In the genomic region with DNA sequence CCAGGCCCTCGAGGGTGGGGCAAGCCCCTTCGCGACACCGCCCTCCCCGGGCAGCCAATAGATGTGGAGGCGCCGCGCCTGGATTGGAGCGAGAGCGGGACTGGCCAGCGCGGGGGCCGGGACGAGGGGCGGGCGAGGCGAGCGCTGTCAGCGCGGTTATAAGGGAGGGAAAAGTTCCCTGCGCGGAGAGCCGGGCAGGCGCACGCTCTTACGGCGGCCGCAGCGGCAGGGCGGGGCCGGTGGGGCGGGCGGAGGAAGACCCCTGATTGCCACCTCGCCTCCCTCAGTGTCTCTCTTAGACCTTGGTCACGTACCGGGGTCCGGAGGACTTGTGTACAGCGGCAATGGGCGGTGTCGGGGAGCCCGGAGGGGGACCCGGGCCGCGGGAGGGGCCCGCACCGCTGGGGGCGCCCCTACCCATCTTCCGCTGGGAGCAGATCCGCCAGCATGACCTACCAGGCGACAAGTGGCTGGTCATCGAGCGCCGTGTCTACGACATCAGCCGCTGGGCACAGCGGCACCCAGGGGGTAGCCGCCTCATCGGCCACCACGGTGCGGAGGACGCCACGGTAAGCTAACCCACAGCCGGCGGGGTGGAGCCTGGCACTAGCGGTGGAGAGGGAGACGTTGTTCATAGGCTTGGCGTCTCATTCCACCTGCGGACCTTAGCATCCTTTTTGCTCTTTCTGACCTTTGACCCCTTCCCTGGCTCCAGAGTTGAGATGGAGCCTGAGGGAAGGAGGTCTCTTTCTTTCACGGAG, we compare ENCODE assay signal across 8 mouse cellular contexts. TPM values are rescaled to one million over a fixed set of nuclear protein-coding genes. Genes with fewer than 3 reads are reported as not detected.
DNase-seq lines count a peak whose midpoint lies in the region; ATAC-seq and TF ChIP-seq lines count a peak whose summit lies in the region.

A gene (plus strand): TSS at position 182 of the 761 bp plus-strand sequence.

- H3K4me1 ChIP-seq in embryonic facial prominence, embryonic 12.5 days = peaks cover 17% of the 10 kb centered on the region
- H3K4me1 ChIP-seq in limb, embryonic 12.5 days (replicated peaks) = peaks cover 25% of the 10 kb centered on the region
- H3K4me1 ChIP-seq in midbrain, embryonic 12.5 days = peaks cover 14% of the 10 kb centered on the region
- H3K4me1 ChIP-seq in small intestine, adult 2 months (ENCODE audit: control insufficient read depth, insufficient read depth, insufficient read length, low read length) = peaks cover 21% of the 10 kb centered on the region

- peak; percentile 89 for ATAC-seq in embryonic facial prominence, embryonic 12.5 days (ENCODE audit: insufficient number of reproducible peaks, insufficient read depth, low FRiP score, low TSS enrichment)
- peak; percentile 73 for ATAC-seq in limb, embryonic 12.5 days (ENCODE audit: insufficient number of reproducible peaks, insufficient read depth, low FRiP score, low TSS enrichment, low read depth)
- ATAC-seq in midbrain, embryonic 12.5 days (ENCODE audit: low FRiP score, low read depth) = peak; percentile 89
- no peak for ATAC-seq in inflammation-experienced regulatory T-cells, adult 6 months

- H3K27ac ChIP-seq in embryonic facial prominence, embryonic 12.5 days = no peak within 1 kb of the TSS
- peak within 1 kb of the TSS; percentile 31 for H3K27ac ChIP-seq in limb, embryonic 12.5 days
- 0 out of 2 replicates have a peak within 1 kb of the TSS, but pooled peaks have one; percentile 30 for H3K27ac ChIP-seq in midbrain, embryonic 12.5 days (replicated peaks)
- no peak within 1 kb of the TSS for H3K27ac ChIP-seq in small intestine, adult 2 months (ENCODE audit: insufficient read depth, low read depth, low read length)

- H3K4me2 ChIP-seq in embryonic facial prominence, embryonic 12.5 days (replicated peaks) = peak within 1 kb of the TSS; percentile 89
- H3K4me2 ChIP-seq in limb, embryonic 12.5 days = peak within 1 kb of the TSS; percentile 98
- H3K4me2 ChIP-seq in midbrain, embryonic 12.5 days (replicated peaks) = peak within 1 kb of the TSS; percentile 99

- under 1% methylated on average over 63 of the region's 69 CpGs for WGBS in embryonic facial prominence, embryonic 12.5 days
- WGBS in limb, embryonic 12.5 days = 1% methylated on average over 68 of the region's 69 CpGs
- under 1% methylated on average over 67 of the region's 69 CpGs for WGBS in midbrain, embryonic 12.5 days
- WGBS in small intestine, adult 2 months = 1% methylated on average over 64 of the region's 69 CpGs

- peak; percentile 23; the same call in 1 of the 2 replicates for TF ChIP-seq POLR2A in small intestine, adult 2 months (IDR thresholded peaks at IDR 0.05; ENCODE audit: low read depth, low read length)

- H3K4me3 ChIP-seq in embryonic facial prominence, embryonic 12.5 days = peak within 1 kb of the TSS; percentile 60
- H3K4me3 ChIP-seq in limb, embryonic 12.5 days (replicated peaks) = peak within 1 kb of the TSS; percentile 67
- H3K4me3 ChIP-seq in midbrain, embryonic 12.5 days = peak within 1 kb of the TSS; percentile 60
- H3K4me3 ChIP-seq in small intestine, adult 2 months (ENCODE audit: low read depth, low read length) = peak within 1 kb of the TSS; percentile 61

- peak; percentile 90 for DNase-seq in adrenal gland, postnatal 36 days
- DNase-seq in heart, adult 11 months = peak; percentile 99
- peak; percentile 87 for DNase-seq in kidney, adult 11 months

- TF ChIP-seq CTCF in small intestine, adult 2 months (IDR thresholded peaks at IDR 0.05; ENCODE audit: extremely low read depth, insufficient read length, insufficient replicate concordance, low read depth, low read length) = no peak

- no peaks in the 10 kb centered on the region for H3K9me3 ChIP-seq in embryonic facial prominence, embryonic 12.5 days
- H3K9me3 ChIP-seq in limb, embryonic 12.5 days = no peaks in the 10 kb centered on the region
- H3K9me3 ChIP-seq in midbrain, embryonic 12.5 days = no peaks in the 10 kb centered on the region

- H3K36me3 ChIP-seq in embryonic facial prominence, embryonic 12.5 days = no peaks in the 10 kb centered on the region
- H3K36me3 ChIP-seq in limb, embryonic 12.5 days = no peaks in the 10 kb centered on the region
- no peaks in the 10 kb centered on the region for H3K36me3 ChIP-seq in midbrain, embryonic 12.5 days
- H3K36me3 ChIP-seq in small intestine, adult 2 months (ENCODE audit: control insufficient read depth, insufficient read depth, low read length) = no peaks in the 10 kb centered on the region

- H3K27me3 ChIP-seq in embryonic facial prominence, embryonic 12.5 days = no peaks in the 10 kb centered on the region
- peaks cover 9% of the 10 kb centered on the region; the same call in 1 of the 2 replicates for H3K27me3 ChIP-seq in limb, embryonic 12.5 days
- peaks cover 24% of the 10 kb centered on the region for H3K27me3 ChIP-seq in midbrain, embryonic 12.5 days
- H3K27me3 ChIP-seq in small intestine, adult 2 months (ENCODE audit: control insufficient read depth, insufficient read depth, low read length) = peaks cover 3% of the 10 kb centered on the region; the same call in 1 of the 2 replicates

- peak within 1 kb of the TSS; percentile 65 for H3K9ac ChIP-seq in embryonic facial prominence, embryonic 12.5 days
- H3K9ac ChIP-seq in limb, embryonic 12.5 days (replicated peaks) = peak within 1 kb of the TSS; percentile 72
- H3K9ac ChIP-seq in midbrain, embryonic 12.5 days (replicated peaks) = peak within 1 kb of the TSS; percentile 66

RNA-seq across cellular contexts. Expression of the gene that starts here (rescaled TPM):
- 10 to 100 TPM in 1 of 2 experiments, 1 to 10 TPM in 1; 9.4 to 23.4 TPM for total RNA-seq in adrenal gland, postnatal 36 days (2021)
- 10.1 and 10.2 TPM in 2 replicates for polyA plus RNA-seq in embryonic facial prominence, embryonic 12.5 days (2016; fragmentation: Nextera tagmentation; extraction: Ambion mirVana)
- polyA plus RNA-seq in limb, embryonic 12.5 days (2016; fragmentation: Nextera tagmentation; extraction: Ambion mirVana) = 5.8 and 5.9 TPM in 2 replicates
- polyA plus RNA-seq in midbrain, embryonic 12.5 days (2016; fragmentation: Nextera tagmentation; extraction: Ambion mirVana) = 9.6 and 10.7 TPM in 2 replicates
- 7.6 and 18.9 TPM in 2 replicates for polyA plus RNA-seq in small intestine, adult 2 months (2012; rRNA removed)
- not detected for polyA plus RNA-seq in inflammation-experienced regulatory T-cells, adult 6 months (2017; shearing (Covaris generic))

Comparison
In these comparisons a context has a peak if more than half of its experiments do, and no peak if none do; other contexts are left out.
1. H3K27ac ChIP-seq: peak in limb, embryonic 12.5 days (single experiment) and midbrain, embryonic 12.5 days (single experiment); none in embryonic facial prominence, embryonic 12.5 days (single experiment) and small intestine, adult 2 months (single experiment).
2. Peak in every context shown above with its lines, with median percentiles within 50 percentile points of each other: DNase-seq, H3K4me2 ChIP-seq, H3K4me3 ChIP-seq and H3K9ac ChIP-seq.